In genomic region chr5:77916375-77916774, GRCm38 (mm10) we compare ENCODE assay signal across 16 mouse cellular contexts.
"Had no signal": no experiment of that assay in that cellular context is flagged by ENCODE, and none has a peak within 500 bp of the region (broad histone marks: within the 10 kb centered on the region; RNA-seq: fewer than 3 reads in every experiment).

No protein-coding gene starts in this region.

- H3K4me1 ChIP-seq: limb, embryonic 15.5 days; liver, embryonic 12.5 days; stomach, embryonic 15.5 days had no signal

- H3K4me2 ChIP-seq: limb, embryonic 15.5 days; liver, embryonic 12.5 days; lung, embryonic 14.5 days; midbrain, embryonic 15.5 days; neural tube, embryonic 13.5 days; stomach, embryonic 15.5 days had no signal

- H3K27ac ChIP-seq: limb, embryonic 15.5 days; liver, embryonic 12.5 days; midbrain, embryonic 15.5 days; neural tube, embryonic 13.5 days; stomach, embryonic 15.5 days had no signal

- H3K4me3 ChIP-seq: limb, embryonic 15.5 days; liver, embryonic 12.5 days; midbrain, embryonic 15.5 days; neural tube, embryonic 13.5 days; stomach, embryonic 15.5 days had no signal

- DNase-seq: kidney, adult 8-10 months; kidney, postnatal 25 days; layer of hippocampus, adult 9-11 months; layer of hippocampus, postnatal 36 days; lung, embryonic 14.5 days; lung, postnatal 10 days; lung, postnatal 4 days; right cerebral cortex, postnatal 14 days; thymus, adult 2 months; thymus, postnatal 25 days had no signal

- H3K27me3 ChIP-seq: limb, embryonic 15.5 days; liver, embryonic 12.5 days; midbrain, embryonic 15.5 days; neural tube, embryonic 13.5 days; stomach, embryonic 15.5 days had no signal

- H3K9ac ChIP-seq: limb, embryonic 15.5 days; liver, embryonic 12.5 days; lung, embryonic 14.5 days; midbrain, embryonic 15.5 days; neural tube, embryonic 13.5 days; stomach, embryonic 15.5 days had no signal

- H3K9me3 ChIP-seq: limb, embryonic 15.5 days; midbrain, embryonic 15.5 days; neural tube, embryonic 13.5 days; stomach, embryonic 15.5 days had no signal

- ATAC-seq: intestine, postnatal 0 days; liver, embryonic 12.5 days had no signal

- H3K36me3 ChIP-seq: limb, embryonic 15.5 days; liver, embryonic 12.5 days; midbrain, embryonic 15.5 days; neural tube, embryonic 13.5 days; stomach, embryonic 15.5 days had no signal
